Mouse (Mus musculus) adrenal gland, postnatal 25 days (tissue): ENCODE results near the gene 1700025G04Rik. TPM values are rescaled to one million over a fixed set of nuclear protein-coding genes. Genes with fewer than 3 reads are reported as not detected.

ENCODE experiments used
- DNase-seq: peaks from one replicate; pipeline ENCODE4 v3.0.0; 2021; ENCODE audit warnings: mixed read lengths
- long read RNA-seq: library from polyadenylated mRNA; stranded (forward); transcript quantifications from one replicate; pipeline ENCODE4 v2.0.0, GENCODE M21; 2021
- total RNA-seq: library from RNA; stranded (reverse); gene quantifications from 2 replicates; pipeline ENCODE4 v1.2.3, GENCODE M21; 2021

Gene 1700025G04Rik
- 47.0 and 51.0 TPM in 2 replicates for total RNA-seq
- long read RNA-seq, full-length matches to known transcripts, result 24 of 38 reads
- long read RNA-seq, partial matches to known transcripts, result 2 of 38 reads
- long read RNA-seq, other reads (novel, unspliced or antisense), result 12 of 38 reads

- DNase-seq, result peak; percentile 93
Observed at GRCm38 (mm10) chr1:152090018-152090553, at the start of gene 1700025G04Rik. 1700025G04Rik (minus strand) TSS chr1:152090125.

- peak; percentile 7 for DNase-seq
Observed at GRCm38 (mm10) chr1:152139496-152139895, 49.6 kb upstream of the 1700025G04Rik start.

- DNase-seq, result peak; percentile 66
Observed at GRCm38 (mm10) chr1:152130029-152130727, 40.3 kb upstream of the 1700025G04Rik start.

GRCm38 (mm10) chr1:152125451-152125850, 35.5 kb upstream of the 1700025G04Rik start:
- DNase-seq, result no peak

DNA sequence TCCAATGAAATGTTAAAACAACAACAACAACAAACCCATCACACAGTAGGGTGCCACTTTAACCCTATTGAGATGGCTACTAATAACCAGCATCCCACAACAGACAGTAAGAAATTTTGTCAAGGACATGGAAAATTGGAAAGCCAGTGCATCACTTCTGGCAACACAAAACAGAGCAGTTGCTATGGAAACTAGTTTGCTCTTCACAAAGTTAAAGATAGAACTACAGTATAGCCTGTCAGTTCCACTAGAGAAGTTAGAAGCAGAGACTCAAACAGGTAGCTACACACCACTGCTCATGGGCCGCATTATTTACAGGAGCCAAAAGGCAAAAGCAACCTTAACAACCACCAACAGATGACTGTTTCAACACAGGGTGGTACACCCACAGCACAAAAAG, 20.2 kb upstream of the 1700025G04Rik start:
- DNase-seq, result no peak

DNA sequence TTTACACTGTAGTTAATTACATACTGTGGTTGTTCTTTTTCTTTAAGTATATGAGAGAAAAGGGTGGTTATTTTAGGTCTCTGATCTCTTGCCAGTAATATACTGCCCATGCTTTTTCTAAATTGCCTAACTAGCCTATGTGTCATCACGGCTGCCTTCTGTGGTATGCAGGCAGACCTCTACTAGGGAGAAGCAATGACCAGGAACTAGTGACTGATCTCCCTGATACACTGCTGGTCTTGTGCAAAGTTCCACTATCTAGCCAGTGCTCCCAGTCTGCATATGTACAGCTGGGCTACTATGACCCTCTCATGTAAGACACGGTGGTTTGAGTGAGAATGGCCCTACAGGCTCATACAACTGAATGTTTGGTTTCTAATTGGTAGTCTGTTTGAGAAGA, 16.2 kb upstream of the 1700025G04Rik start:
- DNase-seq, result no peak

DNA sequence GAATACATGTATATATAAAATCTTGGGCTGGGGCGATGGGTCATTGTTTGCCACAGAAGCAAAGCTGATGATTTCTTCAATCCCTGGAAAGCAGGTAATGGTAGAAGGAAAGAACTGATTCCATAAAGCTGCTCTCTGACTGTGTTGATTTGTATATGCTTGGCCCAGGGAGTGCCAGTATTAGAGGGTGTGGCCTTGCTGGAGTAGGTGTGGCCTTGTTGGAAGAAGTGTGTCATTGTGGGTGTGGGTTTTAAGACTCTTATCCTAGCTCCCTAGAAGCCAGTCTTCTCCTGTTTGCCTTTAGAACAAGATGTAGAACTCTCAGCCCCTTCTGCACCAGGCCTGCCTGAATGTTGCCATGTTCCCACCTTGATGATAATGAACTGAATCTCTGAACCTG, 15.3 kb upstream of the 1700025G04Rik start:
- DNase-seq, result no peak

DNA sequence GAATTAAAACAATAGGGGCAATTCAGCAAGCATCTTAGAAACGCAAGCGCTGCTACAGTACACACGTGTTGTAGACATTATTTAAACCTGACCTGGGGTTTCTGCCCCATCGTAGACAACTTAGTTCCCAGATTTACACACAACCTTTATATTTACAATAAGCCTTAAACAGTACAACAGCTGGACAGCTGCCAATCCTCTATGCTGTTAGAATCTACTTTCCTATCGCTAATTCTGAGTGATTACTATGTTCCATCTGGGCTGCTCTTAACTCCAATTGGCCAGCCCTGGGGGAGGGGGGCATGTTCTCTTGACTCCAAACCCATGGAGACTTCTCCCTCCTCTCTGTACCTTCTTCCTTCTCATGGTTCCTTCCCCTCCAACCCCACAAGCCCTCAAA, 11.8 kb upstream of the 1700025G04Rik start:
- DNase-seq, result no peak

- DNase-seq, result no peak
Observed at GRCm38 (mm10) chr1:152096045-152096444, 6.1 kb upstream of the 1700025G04Rik start.

DNA sequence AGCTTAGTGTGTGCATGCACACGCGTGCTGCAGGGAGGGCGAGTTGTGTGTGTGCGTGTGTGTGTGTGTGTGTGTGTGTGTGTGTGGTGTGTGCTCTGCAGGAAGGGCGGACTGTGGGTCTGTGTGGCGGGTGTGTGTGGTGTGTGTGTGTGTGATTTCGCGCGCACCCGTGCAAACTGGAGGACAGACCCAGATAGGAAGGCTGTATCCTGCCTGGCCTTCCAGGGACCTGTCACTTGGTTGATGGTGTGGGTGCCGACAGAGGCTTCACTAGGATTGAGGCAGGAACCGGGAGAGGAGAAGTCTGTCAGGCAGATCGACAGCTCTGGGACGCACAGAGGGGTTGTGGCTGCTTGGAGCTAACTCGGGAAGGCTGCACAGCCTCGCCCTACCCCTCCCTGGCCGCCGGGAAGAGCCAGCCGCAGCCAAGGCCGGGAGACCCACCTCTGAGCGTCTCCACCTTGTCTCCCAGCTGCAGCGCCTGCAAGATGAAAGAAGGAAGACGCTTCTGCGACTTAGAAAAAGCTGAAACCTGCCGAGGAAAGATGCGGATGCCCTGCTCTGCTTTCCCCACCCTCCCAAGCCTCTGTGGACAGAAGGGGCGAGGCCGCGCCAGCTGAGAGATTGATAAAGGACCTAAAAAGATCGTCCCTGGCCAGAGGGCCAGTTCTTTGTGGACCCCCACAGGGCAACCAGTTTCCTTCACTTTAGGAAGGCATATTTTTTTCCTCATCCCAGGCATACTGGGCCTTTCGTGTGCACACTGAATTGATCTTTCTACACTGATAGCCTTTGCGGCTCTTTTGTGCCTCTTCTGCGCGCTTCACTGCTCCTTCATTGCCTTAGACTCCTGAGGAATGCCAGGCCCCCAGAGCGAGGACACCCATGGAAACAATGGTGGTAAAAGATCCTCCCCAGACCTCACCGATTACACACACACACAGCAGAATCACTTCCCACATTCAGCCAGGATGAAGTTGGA, 930 bp upstream of the 1700025G04Rik start:
- DNase-seq, result peak; percentile 48

DNA sequence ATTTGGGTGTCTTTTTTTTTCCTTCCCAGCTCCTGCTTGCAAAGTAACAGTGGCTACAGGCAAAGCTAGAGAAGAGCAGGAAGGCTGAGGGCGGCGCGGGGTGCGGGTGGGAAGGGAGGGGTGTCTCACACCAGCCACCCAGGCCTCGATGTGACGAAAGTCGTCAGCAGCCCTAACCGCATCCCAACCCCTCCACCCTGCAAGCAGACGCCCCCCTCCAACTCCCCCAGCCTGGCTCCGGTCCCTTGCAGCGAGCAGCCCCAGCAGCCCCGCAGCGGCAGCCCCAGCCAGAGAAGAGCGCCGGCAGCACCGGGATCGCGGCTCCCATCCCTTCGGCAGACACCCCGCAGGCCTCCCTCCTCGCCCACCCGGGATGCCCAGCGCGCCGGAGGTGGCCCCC, 399 bp downstream of the 1700025G04Rik start:
- peak; percentile 40 for DNase-seq

GRCm38 (mm10) chr1:152088791-152089401, 1.0 kb downstream of the 1700025G04Rik start:
- DNase-seq, result peak; percentile 48

DNA sequence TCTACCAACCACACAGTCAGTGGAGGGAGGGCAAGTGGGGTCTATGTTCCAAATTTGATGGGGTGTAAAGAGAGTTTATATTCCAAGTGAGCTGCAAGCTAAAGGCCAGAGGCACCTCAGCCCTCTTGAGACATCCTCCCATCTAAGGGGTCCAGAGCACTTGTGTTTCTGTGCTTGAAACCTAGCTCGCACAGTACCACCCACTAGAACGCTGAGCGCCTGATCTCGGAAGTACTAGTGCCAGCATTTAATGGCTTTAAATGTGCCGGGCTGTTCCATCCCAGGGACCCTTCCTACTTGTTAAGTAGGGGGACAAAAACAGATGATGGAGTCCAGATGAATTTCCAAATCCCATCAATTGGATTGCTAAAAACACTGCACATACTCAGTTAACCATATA, 1.9 kb downstream of the 1700025G04Rik start:
- DNase-seq, result no peak

DNA sequence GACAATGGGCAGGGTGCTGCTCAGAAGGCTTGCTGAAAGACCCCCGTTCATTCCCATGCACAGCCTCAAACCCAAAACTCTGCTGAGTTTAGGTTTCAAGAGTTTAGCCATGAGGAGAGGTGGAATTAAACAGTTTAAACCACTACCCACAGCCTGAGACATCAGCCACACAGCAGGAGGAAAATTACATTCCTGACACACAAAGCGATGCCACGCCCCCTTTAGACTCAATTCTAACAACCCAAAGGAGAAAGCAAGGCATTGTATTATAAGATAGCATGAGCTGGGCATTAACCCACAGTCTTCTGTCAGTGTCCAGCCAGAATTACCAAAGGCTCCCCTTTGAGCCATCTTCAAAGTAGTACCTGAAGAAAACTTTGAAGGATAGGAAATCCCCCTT, 3.0 kb downstream of the 1700025G04Rik start:
- DNase-seq, result no peak

DNA sequence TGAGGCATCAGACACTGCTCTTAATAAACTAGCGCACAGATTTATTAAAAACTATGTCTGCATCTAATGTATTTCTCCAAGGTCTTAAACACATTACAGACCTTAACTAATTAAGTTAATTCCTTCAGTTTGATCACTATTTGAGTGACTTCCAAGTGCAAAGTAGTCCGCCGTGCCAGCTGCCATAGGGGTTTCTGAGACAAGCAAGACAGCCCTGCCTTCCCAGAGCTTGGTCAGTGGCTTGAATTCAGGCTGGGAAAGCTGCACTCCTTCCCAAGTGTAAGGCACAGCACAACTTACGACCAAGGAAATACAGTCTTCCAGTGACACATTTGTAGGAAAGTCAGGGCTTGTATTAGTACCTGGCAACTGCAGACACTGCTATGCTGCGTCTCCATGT, 4.4 kb downstream of the 1700025G04Rik start:
- no peak for DNase-seq

DNA sequence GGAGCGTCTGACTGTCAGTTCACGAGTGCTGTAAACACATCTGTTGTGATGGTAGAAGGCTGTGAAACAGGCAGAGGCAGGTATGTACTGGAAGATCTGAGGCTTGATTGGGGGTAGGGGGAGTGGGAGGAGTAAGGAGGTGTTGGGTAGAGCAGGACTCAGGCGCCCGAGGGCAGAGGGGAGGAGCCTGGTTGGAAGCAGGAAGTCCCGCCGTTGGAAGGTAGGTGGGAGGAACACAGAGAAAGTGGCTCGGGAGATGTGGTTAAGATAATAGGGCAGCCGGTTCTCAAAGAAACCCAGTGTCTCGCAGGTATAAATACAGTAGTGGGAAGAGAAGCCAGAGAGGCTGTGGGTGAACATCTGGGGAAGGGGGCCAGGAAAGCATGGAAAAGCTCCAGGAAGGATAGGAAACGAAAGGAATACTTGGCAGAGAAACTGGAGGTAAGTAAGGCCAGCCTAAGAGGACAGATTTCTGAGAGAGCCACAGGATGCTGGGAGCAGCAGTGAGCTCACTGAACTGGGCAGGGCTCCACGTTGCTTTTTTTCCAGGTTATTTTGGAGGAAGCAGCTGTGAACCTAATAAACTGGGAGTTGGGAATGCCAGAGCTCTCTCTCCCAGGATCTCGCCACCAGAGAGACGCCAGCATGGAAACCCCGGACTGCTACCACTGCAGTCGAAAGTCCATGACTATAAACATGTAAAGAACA, 5.1 kb downstream of the 1700025G04Rik start:
- peak; percentile 20 for DNase-seq

GRCm38 (mm10) chr1:152081954-152082711, 7.8 kb downstream of the 1700025G04Rik start:
- no peak for DNase-seq

GRCm38 (mm10) chr1:152081121-152081520, 8.8 kb downstream of the 1700025G04Rik start:
- DNase-seq, result no peak

GRCm38 (mm10) chr1:152080244-152080643, 9.7 kb downstream of the 1700025G04Rik start:
- DNase-seq, result no peak

GRCm38 (mm10) chr1:152077171-152077715, 12.7 kb downstream of the 1700025G04Rik start:
- DNase-seq, result no peak
